Mouse (Mus musculus): ENCODE results near the gene Gm11565.
"Not testable (repeated sequence)": the region's sequence is repeated elsewhere in the genome, so short reads cannot be mapped to it uniquely, and the experiment has no call there.

The Gm11565 gene

GRCm38 (mm10) chr11:99914451-99914850 is at the start of gene Gm11565:
TSS of gene Gm11565 (plus strand) at chr11:99914751.
- no peak for DNase-seq (ENCODE audit: low spot score)

- DNase-seq (ENCODE audit: low spot score): not testable (repeated sequence)
Observed at GRCm38 (mm10) chr11:99873089-99873488, 41.5 kb upstream of the Gm11565 start, which contains the start of gene Krtap9-1. TSS of gene Krtap9-1 (plus strand) at chr11:99873389.

- not testable (repeated sequence) for DNase-seq (ENCODE audit: low spot score)
Observed at GRCm38 (mm10) chr11:99878887-99879286, 35.7 kb upstream of the Gm11565 start, which contains the start of gene Gm11567. TSS of gene Gm11567 (plus strand) at chr11:99879187.

- no peak for DNase-seq (ENCODE audit: low spot score)
Observed at GRCm38 (mm10) chr11:99907620-99908019, 6.9 kb upstream of the Gm11565 start, which contains the start of gene Krtap31-1. TSS of gene Krtap31-1 (plus strand) at chr11:99907920.

GRCm38 (mm10) chr11:99935991-99936390 is 21.4 kb downstream of the Gm11565 start, which contains the start of gene Krtap31-2:
TSS of gene Krtap31-2 (plus strand) at chr11:99936291.
- no peak for DNase-seq (ENCODE audit: low spot score)

- no peak for DNase-seq (ENCODE audit: low spot score)
Observed at GRCm38 (mm10) chr11:99937751-99938264, 23.3 kb downstream of the Gm11565 start.

GRCm38 (mm10) chr11:99948175-99948574 is 33.6 kb downstream of the Gm11565 start, which contains the start of gene Krtap9-5:
TSS of gene Krtap9-5 (plus strand) at chr11:99948475.
- no peak for DNase-seq (ENCODE audit: low spot score)

GRCm38 (mm10) chr11:99964213-99964612 is 49.7 kb downstream of the Gm11565 start:
- no peak for DNase-seq (ENCODE audit: low spot score)

Data from lung, postnatal 25 days (tissue).